Mouse (Mus musculus) lung, postnatal 10 days (tissue): ENCODE measurements around the gene Pde4d.

Source experiments
- DNase-seq: peaks from one replicate; pipeline ENCODE4 v3.0.0; 2021

Gene Pde4d

GRCm38 (mm10) chr13:110002081-110002480 lies 1552.3 kb downstream of the Pde4d start:
- peak; percentile 67 for DNase-seq
